Mouse (Mus musculus) liver, embryonic 14.5 days (tissue): ENCODE measurements around the gene Trim72. TPM values are rescaled to one million over a fixed set of nuclear protein-coding genes. Genes with fewer than 3 reads are reported as not detected.
A peak's percentile ranks its signal among the peaks of the same experiment; 100 is the strongest.

ENCODE experiments used
- ATAC-seq: fragments of 200-750 bp; cut with Nextera tagmentation; 2 replicates; pipeline ENCODE4 v1.8.0; 2017; ENCODE audit warnings: moderate number of reproducible peaks, mild to moderate bottlenecking, moderate library complexity; ENCODE audit not compliant: insufficient read depth
- DNase-seq, 3 experiments: peaks; one replicate each; pipeline ENCODE4 v3.0.0-alpha.2; 2012 to 2013; ENCODE audit warnings: low read depth in 3 of 3, low spot score in 3 of 3
- H3K27ac ChIP-seq: fragments of 300-500 bp; sonication (generic); 2 replicates; pipeline ENCODE4 v1.5.1; 2014; ENCODE audit warnings: moderate library complexity, mild to moderate bottlenecking, control low read depth, inconsistent platforms
- H3K27me3 ChIP-seq: fragments of 300-500 bp; sonication (generic); 2 replicates; pipeline ENCODE4 v1.6.1; 2014; ENCODE audit warnings: mild to moderate bottlenecking, low read length, moderate library complexity; ENCODE audit not compliant: control insufficient read depth, insufficient read depth
- H3K36me3 ChIP-seq: fragments of 300-500 bp; sonication (generic); replicated peaks from 2 replicates; pipeline ENCODE4 v1.6.1; 2014; ENCODE audit warnings: low read depth; ENCODE audit not compliant: control insufficient read depth, insufficient read depth
- H3K4me1 ChIP-seq, 2 experiments: fragments of 200-500 bp in 1 of 2; fragments of 300-500 bp in 1 of 2; sonication (generic) in 1 of 2; replicated peaks; 2 replicates each; pipeline ENCODE4 v1.6.1; 2012 to 2014; ENCODE audit warnings: antibody characterized with exemption in 1 of 2, inconsistent platforms in 1 of 2, low read length in 1 of 2; ENCODE audit not compliant: control insufficient read depth in 2 of 2, insufficient read depth in 2 of 2
- H3K4me2 ChIP-seq: fragments of 300-500 bp; sonication (generic); 2 replicates; pipeline ENCODE4 v1.6.1; 2014; ENCODE audit warnings: low read depth, mild to moderate bottlenecking, control low read depth, moderate library complexity
- H3K4me3 ChIP-seq, 2 experiments: fragments of 200-500 bp in 1 of 2; fragments of 300-500 bp in 1 of 2; sonication (generic) in 1 of 2; 2 replicates each; pipeline ENCODE4 v1.5.1; 2012 to 2014; ENCODE audit warnings: low read depth in 2 of 2, low read length in 2 of 2, mild to moderate bottlenecking in 2 of 2, control low read depth in 1 of 2, inconsistent platforms in 1 of 2, moderate library complexity in 1 of 2; ENCODE audit not compliant: insufficient read depth in 1 of 2
- H3K9ac ChIP-seq: fragments of 300-500 bp; sonication (generic); replicated peaks from 2 replicates; pipeline ENCODE4 v1.6.1; 2014; ENCODE audit warnings: mild to moderate bottlenecking, control low read depth, moderate library complexity
- H3K9me3 ChIP-seq: fragments of 300-500 bp; sonication (generic); 2 replicates; pipeline ENCODE4 v1.6.1; 2016; ENCODE audit warnings: low read length, mixed read lengths; ENCODE audit not compliant: control insufficient read depth
- CTCF ChIP-seq: IDR thresholded peaks from 2 replicates; pipeline ENCODE4 v1.5.1; 2016; ENCODE audit warnings: antibody characterized with exemption, low read depth, control low read depth
- EP300 ChIP-seq: IDR thresholded peaks from 2 replicates; pipeline ENCODE4 v1.6.1; 2016; ENCODE audit warnings: antibody characterized with exemption, low read depth
- WGBS: fragments of 180-500 bp; shearing (Covaris S2); extraction: QIAGEN DNeasy Blood & Tissue Kit; methylation state at CpG from one replicate; pipeline ENCODE4 v1.1.7; 2014; ENCODE audit not compliant: insufficient replicate concordance; 5-methylcytosine and 5-hydroxymethylcytosine counted together
- polyA plus RNA-seq, 2 experiments: library from polyadenylated mRNA; depleted of rRNA in 1 of 2; stranded (reverse) in 1 of 2; unstranded in 1 of 2; fragments of >200 nt; fragmentation: Nextera tagmentation in 1 of 2; extraction: Ambion mirVana in 1 of 2; gene quantifications; 2 replicates each; pipeline versions ENCODE4 v1.2.1 to v1.2.3; 2012 to 2014

Trim72 gene
- polyA plus RNA-seq, 2 experiments, result 0.03 TPM; not detected in 1

GRCm38 (mm10) chr7:128018275-128018674, 14.5 kb downstream of the Trim72 start:
- no peak overlapping the region for H3K4me2 ChIP-seq
- 49% methylated on average over 3 of the region's 3 CpGs for WGBS
- no peaks in the 10 kb centered on the region for H3K9me3 ChIP-seq
- no peaks in the 10 kb centered on the region for H3K36me3 ChIP-seq
- ATAC-seq, result no peak
- H3K27me3 ChIP-seq, result no peaks in the 10 kb centered on the region
- H3K9ac ChIP-seq, result no peak overlapping the region
- TF ChIP-seq CTCF (no peak), EP300 (no peak)
- no peaks in the 10 kb centered on the region for H3K4me1 ChIP-seq
- H3K27ac ChIP-seq, result no peak overlapping the region
- H3K4me3 ChIP-seq, result no peak overlapping the region
- no peak for DNase-seq

- Histone ChIP-seq H3K4me1 (no peaks in the 10 kb centered on the region), H3K9ac (no peak overlapping the region), H3K27me3 (no peaks in the 10 kb centered on the region), H3K27ac (no peak overlapping the region), H3K36me3 (no peaks in the 10 kb centered on the region), H3K4me3 (no peak overlapping the region), H3K9me3 (no peaks in the 10 kb centered on the region), H3K4me2 (no peak overlapping the region)
- TF ChIP-seq CTCF (no peak), EP300 (no peak)
- DNase-seq, result no peak
- no peak for ATAC-seq
- 37% methylated on average over 2 of the region's 2 CpGs for WGBS
Measured at GRCm38 (mm10) chr7:128019187-128019586, 15.4 kb downstream of the Trim72 start.

GRCm38 (mm10) chr7:128022974-128023373, 19.2 kb downstream of the Trim72 start:
- no peaks in the 10 kb centered on the region for H3K9me3 ChIP-seq
- TF ChIP-seq CTCF (peak; percentile 62), EP300 (no peak)
- H3K27ac ChIP-seq, result no peak overlapping the region
- no peaks in the 10 kb centered on the region for H3K36me3 ChIP-seq
- 45% methylated on average over 8 of the region's 8 CpGs for WGBS
- H3K4me3 ChIP-seq, result no peak overlapping the region
- ATAC-seq (no peak), DNase-seq (peak in 1 of 3 experiments; percentile 9)
- no peaks in the 10 kb centered on the region for H3K4me1 ChIP-seq
- no peaks in the 10 kb centered on the region for H3K27me3 ChIP-seq
- H3K9ac ChIP-seq, result no peak overlapping the region
- H3K4me2 ChIP-seq, result no peak overlapping the region

- Histone ChIP-seq H3K4me1 (no peaks in the 10 kb centered on the region), H3K4me3 (no peak overlapping the region), H3K9me3 (no peaks in the 10 kb centered on the region), H3K27me3 (no peaks in the 10 kb centered on the region), H3K9ac (no peak overlapping the region), H3K4me2 (no peak overlapping the region), H3K27ac (no peak overlapping the region), H3K36me3 (no peaks in the 10 kb centered on the region)
- no peak for DNase-seq
- 73% methylated on average over 4 of the region's 4 CpGs for WGBS
- no peak for TF ChIP-seq EP300
- TF ChIP-seq CTCF, result no peak
- ATAC-seq, result no peak
Measured at GRCm38 (mm10) chr7:128023565-128023964, 19.8 kb downstream of the Trim72 start.

GRCm38 (mm10) chr7:128024364-128024763, 20.6 kb downstream of the Trim72 start:
- ATAC-seq (no peak), DNase-seq (no peak)
- WGBS, result 56% methylated on average over 9 of the region's 9 CpGs
- TF ChIP-seq CTCF (no peak), EP300 (no peak)
- Histone ChIP-seq H3K27ac (no peak overlapping the region), H3K4me1 (no peaks in the 10 kb centered on the region), H3K4me2 (no peak overlapping the region), H3K4me3 (no peak overlapping the region), H3K36me3 (no peaks in the 10 kb centered on the region), H3K9me3 (no peaks in the 10 kb centered on the region), H3K9ac (no peak overlapping the region), H3K27me3 (no peaks in the 10 kb centered on the region)
